Mouse (Mus musculus) E14TG2a.4 (cell line): ENCODE results near the gene Homez.

ENCODE experiments used
- H3K27me3 ChIP-seq: 2 replicates; pipeline ENCODE4 v1.6.1; 2014; ENCODE audit warnings: low read length, control low read depth; ENCODE audit not compliant: insufficient read depth
- H3K36me3 ChIP-seq: 2 replicates; pipeline ENCODE4 v1.6.1; 2014; ENCODE audit warnings: low read length, control low read depth; ENCODE audit not compliant: insufficient read depth
- H3K4me1 ChIP-seq: replicated peaks from 2 replicates; pipeline ENCODE4 v1.6.1; 2014; ENCODE audit warnings: low read depth, low read length, control low read depth
- H3K4me3 ChIP-seq: replicated peaks from 2 replicates; pipeline ENCODE4 v1.5.1; 2014; ENCODE audit warnings: mild to moderate bottlenecking, low read length
- H3K9me3 ChIP-seq: 2 replicates; pipeline ENCODE4 v1.6.1; 2014; ENCODE audit warnings: low read length, control low read depth
- CTCF ChIP-seq: conservative IDR thresholded peaks from 2 replicates; pipeline ENCODE4 v1.5.1; 2014; ENCODE audit warnings: low read length
- NANOG ChIP-seq: IDR thresholded peaks from 2 replicates; pipeline ENCODE4 v1.6.1; 2014; ENCODE audit warnings: borderline replicate concordance, low read length, mixed read lengths
- POU5F1 ChIP-seq: IDR thresholded peaks from 2 replicates; pipeline ENCODE4 v1.6.1; 2014; ENCODE audit warnings: low read length, borderline replicate concordance

Homez gene

GRCm38 (mm10) chr14:54897445-54897844, 26.7 kb upstream of the Homez start:
- Histone ChIP-seq H3K9me3 (no peaks in the 10 kb centered on the region), H3K4me3 (0 out of 2 replicates have a peak overlapping the region, but pooled peaks have one; percentile 14), H3K4me1 (peaks cover 63% of the 10 kb centered on the region), H3K27me3 (no peaks in the 10 kb centered on the region), H3K36me3 (peaks cover 46% of the 10 kb centered on the region)
- TF ChIP-seq CTCF (no peak), NANOG (no peak), POU5F1 (no peak)

- TF ChIP-seq CTCF (no peak), NANOG (no peak), POU5F1 (no peak)
- Histone ChIP-seq H3K4me1 (peaks cover 64% of the 10 kb centered on the region), H3K9me3 (no peaks in the 10 kb centered on the region), H3K36me3 (peaks cover 46% of the 10 kb centered on the region), H3K4me3 (peak overlapping the region; percentile 95), H3K27me3 (no peaks in the 10 kb centered on the region)
These were observed 23.8 kb upstream of the Homez start for GRCm38 (mm10) chr14:54894296-54895151.

GRCm38 (mm10) chr14:54893651-54894181, 23.0 kb upstream of the Homez start:
- Histone ChIP-seq H3K4me1 (peaks cover 58% of the 10 kb centered on the region), H3K27me3 (no peaks in the 10 kb centered on the region), H3K4me3 (peak overlapping the region; percentile 95), H3K9me3 (no peaks in the 10 kb centered on the region), H3K36me3 (peaks cover 39% of the 10 kb centered on the region)
- TF ChIP-seq CTCF: no peak
- no peak for TF ChIP-seq POU5F1
- no peak for TF ChIP-seq NANOG

GRCm38 (mm10) chr14:54892200-54892599, 21.4 kb upstream of the Homez start, which contains the start of gene Pabpn1:
Pabpn1 (plus strand) TSS chr14:54892500.
- Histone ChIP-seq H3K27me3 (no peaks in the 10 kb centered on the region), H3K36me3 (peaks cover 27% of the 10 kb centered on the region), H3K9me3 (no peaks in the 10 kb centered on the region), H3K4me3 (peak within 1 kb of the TSS; percentile 79), H3K4me1 (peaks cover 43% of the 10 kb centered on the region)
- no peak for TF ChIP-seq POU5F1
- TF ChIP-seq CTCF: no peak
- no peak for TF ChIP-seq NANOG

- Histone ChIP-seq H3K27me3 (no peaks in the 10 kb centered on the region), H3K4me1 (peaks cover 44% of the 10 kb centered on the region), H3K4me3 (0 out of 2 replicates have a peak overlapping the region, but pooled peaks have one; percentile 80), H3K9me3 (no peaks in the 10 kb centered on the region), H3K36me3 (peaks cover 18% of the 10 kb centered on the region)
- no peak for TF ChIP-seq CTCF
- no peak for TF ChIP-seq POU5F1
- TF ChIP-seq NANOG: no peak
These were observed 14.5 kb upstream of the Homez start for GRCm38 (mm10) chr14:54885309-54885708.

GRCm38 (mm10) chr14:54884022-54884712, 13.4 kb upstream of the Homez start:
- Histone ChIP-seq H3K4me1 (peaks cover 44% of the 10 kb centered on the region), H3K36me3 (peaks cover 18% of the 10 kb centered on the region), H3K4me3 (peak overlapping the region; percentile 80), H3K27me3 (no peaks in the 10 kb centered on the region), H3K9me3 (no peaks in the 10 kb centered on the region)
- TF ChIP-seq CTCF: no peak
- TF ChIP-seq NANOG: no peak
- no peak for TF ChIP-seq POU5F1

- Histone ChIP-seq H3K9me3 (no peaks in the 10 kb centered on the region), H3K27me3 (peaks cover 3% of the 10 kb centered on the region; the same call in 1 of the 2 replicates), H3K4me3 (peak within 1 kb of the TSS; percentile 80), H3K4me1 (peaks cover 44% of the 10 kb centered on the region), H3K36me3 (peaks cover 18% of the 10 kb centered on the region)
- TF ChIP-seq NANOG (no peak), POU5F1 (no peak), CTCF (no peak)
These were observed 12.6 kb upstream of the Homez start, which contains the start of the genes Bcl2l2 and Gm20521 for GRCm38 (mm10) chr14:54883154-54884021. Bcl2l2 (plus strand) TSS chr14:54883377. Gm20521 (plus strand) TSS chr14:54883441.
